Mouse (Mus musculus): ENCODE data around the gene Tfg. TPM values are rescaled to one million over a fixed set of nuclear protein-coding genes. Genes with fewer than 3 reads are reported as not detected.

The Tfg gene
- polyA plus RNA-seq, 2 experiments: 40.7 to 74.5 TPM

- WGBS (ENCODE audit: insufficient replicate concordance): 68% methylated on average over 2 of the region's 2 CpGs
- TF ChIP-seq EP300 (IDR thresholded peaks at IDR 0.05; ENCODE audit: low read depth) (no peak), CTCF (IDR thresholded peaks at IDR 0.05; ENCODE audit: low read depth) (no peak)
- H3K27ac ChIP-seq: no peak overlapping the region
- no peaks in the 10 kb centered on the region for H3K27me3 ChIP-seq (ENCODE audit: control insufficient read depth, insufficient read depth, low read length)
- no peak overlapping the region for H3K4me2 ChIP-seq (ENCODE audit: low read depth)
- H3K9me3 ChIP-seq (ENCODE audit: control insufficient read depth, low read length): no peaks in the 10 kb centered on the region
- H3K4me1 ChIP-seq (replicated peaks; ENCODE audit: control insufficient read depth in 2 of 2, insufficient read depth in 2 of 2, low read length in 1 of 2): no peaks in the 10 kb centered on the region
- DNase-seq (ENCODE audit: low read depth in 3 of 3, low spot score in 3 of 3): no peak
- H3K36me3 ChIP-seq (replicated peaks; ENCODE audit: control insufficient read depth, insufficient read depth, low read depth): peaks cover 24% of the 10 kb centered on the region
- no peak overlapping the region for H3K9ac ChIP-seq (replicated peaks)
- ATAC-seq (ENCODE audit: insufficient read depth): no peak
- H3K4me3 ChIP-seq (ENCODE audit: insufficient read depth in 1 of 2, low read depth in 2 of 2, low read length in 2 of 2): no peak overlapping the region
Measured at GRCm38 (mm10) chr16:56696448-56696847, 20.8 kb downstream of the Tfg start.

GRCm38 (mm10) chr16:56690715-56691114 is 26.5 kb downstream of the Tfg start:
- Histone ChIP-seq H3K9me3 (ENCODE audit: control insufficient read depth, low read length) (no peaks in the 10 kb centered on the region), H3K27ac (no peak overlapping the region), H3K9ac (replicated peaks) (no peak overlapping the region), H3K4me2 (ENCODE audit: low read depth) (no peak overlapping the region), H3K4me1 (replicated peaks; ENCODE audit: control insufficient read depth in 2 of 2, insufficient read depth in 2 of 2, low read length in 1 of 2) (no peaks in the 10 kb centered on the region), H3K4me3 (ENCODE audit: insufficient read depth in 1 of 2, low read depth in 2 of 2, low read length in 2 of 2) (no peak overlapping the region), H3K36me3 (replicated peaks; ENCODE audit: control insufficient read depth, insufficient read depth, low read depth) (peaks cover 19% of the 10 kb centered on the region), H3K27me3 (ENCODE audit: control insufficient read depth, insufficient read depth, low read length) (no peaks in the 10 kb centered on the region)
- TF ChIP-seq EP300 (IDR thresholded peaks at IDR 0.05; ENCODE audit: low read depth) (no peak), CTCF (IDR thresholded peaks at IDR 0.05; ENCODE audit: low read depth) (no peak)
- 85% methylated on average over 7 of the region's 7 CpGs for WGBS (ENCODE audit: insufficient replicate concordance)
- no peak for ATAC-seq (ENCODE audit: insufficient read depth)
- no peak for DNase-seq (ENCODE audit: low read depth in 3 of 3, low spot score in 3 of 3)

GRCm38 (mm10) chr16:56686747-56687146 is 30.5 kb downstream of the Tfg start:
- H3K4me1 ChIP-seq (replicated peaks; ENCODE audit: control insufficient read depth in 2 of 2, insufficient read depth in 2 of 2, low read length in 1 of 2): no peaks in the 10 kb centered on the region
- H3K27ac ChIP-seq: no peak overlapping the region
- H3K4me3 ChIP-seq (ENCODE audit: insufficient read depth in 1 of 2, low read depth in 2 of 2, low read length in 2 of 2): no peak overlapping the region
- H3K4me2 ChIP-seq (ENCODE audit: low read depth): no peak overlapping the region
- DNase-seq (ENCODE audit: low read depth in 3 of 3, low spot score in 3 of 3): no peak
- peaks cover 19% of the 10 kb centered on the region for H3K36me3 ChIP-seq (replicated peaks; ENCODE audit: control insufficient read depth, insufficient read depth, low read depth)
- WGBS (ENCODE audit: insufficient replicate concordance): 83% methylated on average over 5 of the region's 5 CpGs
- no peaks in the 10 kb centered on the region for H3K27me3 ChIP-seq (ENCODE audit: control insufficient read depth, insufficient read depth, low read length)
- TF ChIP-seq CTCF (IDR thresholded peaks at IDR 0.05; ENCODE audit: low read depth): no peak
- TF ChIP-seq EP300 (IDR thresholded peaks at IDR 0.05; ENCODE audit: low read depth): no peak
- ATAC-seq (ENCODE audit: insufficient read depth): no peak
- no peak overlapping the region for H3K9ac ChIP-seq (replicated peaks)
- no peaks in the 10 kb centered on the region for H3K9me3 ChIP-seq (ENCODE audit: control insufficient read depth, low read length)

- no peak overlapping the region for H3K27ac ChIP-seq
- H3K9me3 ChIP-seq (ENCODE audit: control insufficient read depth, low read length): no peaks in the 10 kb centered on the region
- peaks cover 6% of the 10 kb centered on the region; the same call in 1 of the 2 replicates for H3K36me3 ChIP-seq (replicated peaks; ENCODE audit: control insufficient read depth, insufficient read depth, low read depth)
- H3K9ac ChIP-seq (replicated peaks): no peak overlapping the region
- 67% methylated on average over 8 of the region's 8 CpGs for WGBS (ENCODE audit: insufficient replicate concordance)
- ATAC-seq (ENCODE audit: insufficient read depth): no peak
- H3K27me3 ChIP-seq (ENCODE audit: control insufficient read depth, insufficient read depth, low read length): no peaks in the 10 kb centered on the region
- H3K4me3 ChIP-seq (ENCODE audit: insufficient read depth in 1 of 2, low read depth in 2 of 2, low read length in 2 of 2): no peak overlapping the region
- DNase-seq (ENCODE audit: low read depth in 3 of 3, low spot score in 3 of 3): no peak
- H3K4me2 ChIP-seq (ENCODE audit: low read depth): no peak overlapping the region
- no peaks in the 10 kb centered on the region for H3K4me1 ChIP-seq (replicated peaks; ENCODE audit: control insufficient read depth in 2 of 2, insufficient read depth in 2 of 2, low read length in 1 of 2)
- no peak for TF ChIP-seq EP300 (IDR thresholded peaks at IDR 0.05; ENCODE audit: low read depth)
- TF ChIP-seq CTCF (IDR thresholded peaks at IDR 0.05; ENCODE audit: low read depth): no peak
Measured at GRCm38 (mm10) chr16:56681010-56681645, 36.1 kb downstream of the Tfg start.

GRCm38 (mm10) chr16:56677146-56677545 is 40.1 kb downstream of the Tfg start:
- Histone ChIP-seq H3K4me3 (ENCODE audit: insufficient read depth in 1 of 2, low read depth in 2 of 2, low read length in 2 of 2) (no peak overlapping the region), H3K27ac (no peak overlapping the region), H3K27me3 (ENCODE audit: control insufficient read depth, insufficient read depth, low read length) (no peaks in the 10 kb centered on the region), H3K9ac (replicated peaks) (no peak overlapping the region), H3K4me1 (replicated peaks; ENCODE audit: control insufficient read depth in 2 of 2, insufficient read depth in 2 of 2, low read length in 1 of 2) (no peaks in the 10 kb centered on the region), H3K36me3 (replicated peaks; ENCODE audit: control insufficient read depth, insufficient read depth, low read depth) (no peaks in the 10 kb centered on the region), H3K4me2 (ENCODE audit: low read depth) (no peak overlapping the region), H3K9me3 (ENCODE audit: control insufficient read depth, low read length) (no peaks in the 10 kb centered on the region)
- 59% methylated on average over 4 of the region's 4 CpGs for WGBS (ENCODE audit: insufficient replicate concordance)
- DNase-seq (ENCODE audit: low read depth in 3 of 3, low spot score in 3 of 3): no peak
- no peak for ATAC-seq (ENCODE audit: insufficient read depth)
- TF ChIP-seq EP300 (IDR thresholded peaks at IDR 0.05; ENCODE audit: low read depth): no peak
- TF ChIP-seq CTCF (IDR thresholded peaks at IDR 0.05; ENCODE audit: low read depth): peak; percentile 21; the same call in 1 of the 2 replicates
